Mouse (Mus musculus) kidney, adult 2 months (tissue): ENCODE results near the gene Rom1. TPM values are rescaled to one million over a fixed set of nuclear protein-coding genes. Genes with fewer than 3 reads are reported as not detected.

Experiments
- DNase-seq: peaks from one replicate; pipeline ENCODE4 v3.0.0; 2021
- H3K27ac ChIP-seq: fragments of 200-500 bp; 2 replicates; pipeline ENCODE4 v1.5.1; 2012; ENCODE audit warnings: low read depth, low read length, control low read depth, inconsistent platforms; ENCODE audit not compliant: insufficient read depth
- H3K27me3 ChIP-seq: fragments of 200-500 bp; replicated peaks from 2 replicates; pipeline ENCODE4 v1.6.1; 2012; ENCODE audit warnings: mild to moderate bottlenecking, moderate library complexity, low read length, inconsistent platforms; ENCODE audit not compliant: control insufficient read depth, insufficient read depth
- H3K36me3 ChIP-seq: fragments of 200-500 bp; 2 replicates; pipeline ENCODE4 v1.6.1; 2012; ENCODE audit warnings: mild to moderate bottlenecking, moderate library complexity, low read length, inconsistent platforms; ENCODE audit not compliant: control insufficient read depth, insufficient read depth
- H3K4me1 ChIP-seq: fragments of 200-500 bp; 2 replicates; pipeline ENCODE4 v1.6.1; 2011; ENCODE audit warnings: low read length; ENCODE audit not compliant: control insufficient read depth, insufficient read depth
- H3K4me3 ChIP-seq: fragments of 200-500 bp; 2 replicates; pipeline ENCODE4 v1.5.1; 2011; ENCODE audit warnings: mild to moderate bottlenecking, low read depth, low read length, control low read depth; ENCODE audit not compliant: insufficient read depth
- CTCF ChIP-seq: fragments of 200-500 bp; conservative IDR thresholded peaks from 2 replicates; pipeline ENCODE4 v1.5.1; 2011; ENCODE audit warnings: low read depth, mild to moderate bottlenecking, control low read depth, low read length, moderate library complexity, mixed read lengths; ENCODE audit not compliant: insufficient read depth, insufficient read length
- POLR2A ChIP-seq: fragments of 200-500 bp; IDR thresholded peaks from one replicate; pipeline ENCODE4 v1.6.1; 2011; ENCODE audit warnings: low read depth, low read length, control low read depth
- WGBS: fragments of 180-500 bp; shearing (Covaris S2); methylation state at CpG from one replicate; pipeline ENCODE4 v1.1.7; 2018; 5-methylcytosine and 5-hydroxymethylcytosine counted together
- polyA plus RNA-seq: library from polyadenylated mRNA; depleted of rRNA; stranded (reverse); fragments of >200 nt; gene quantifications from 2 replicates; pipeline ENCODE4 v1.2.3, GENCODE M21; 2012

Gene Rom1
- polyA plus RNA-seq, 1 experiment, result 12.0 TPM

- Histone ChIP-seq H3K4me1 (peaks cover 4% of the 10 kb centered on the region; the same call in 1 of the 2 replicates), H3K27me3 (no peaks in the 10 kb centered on the region), H3K4me3 (peak overlapping the region; percentile 88), H3K27ac (no peak overlapping the region), H3K36me3 (peaks cover 11% of the 10 kb centered on the region)
- WGBS, result 45% methylated on average over 2 of the region's 2 CpGs
- TF ChIP-seq CTCF (no peak), POLR2A (no peak)
- no peak for DNase-seq
Measured at GRCm38 (mm10) chr19:8943047-8943446, 13.9 kb upstream of the Rom1 start.

DNA sequence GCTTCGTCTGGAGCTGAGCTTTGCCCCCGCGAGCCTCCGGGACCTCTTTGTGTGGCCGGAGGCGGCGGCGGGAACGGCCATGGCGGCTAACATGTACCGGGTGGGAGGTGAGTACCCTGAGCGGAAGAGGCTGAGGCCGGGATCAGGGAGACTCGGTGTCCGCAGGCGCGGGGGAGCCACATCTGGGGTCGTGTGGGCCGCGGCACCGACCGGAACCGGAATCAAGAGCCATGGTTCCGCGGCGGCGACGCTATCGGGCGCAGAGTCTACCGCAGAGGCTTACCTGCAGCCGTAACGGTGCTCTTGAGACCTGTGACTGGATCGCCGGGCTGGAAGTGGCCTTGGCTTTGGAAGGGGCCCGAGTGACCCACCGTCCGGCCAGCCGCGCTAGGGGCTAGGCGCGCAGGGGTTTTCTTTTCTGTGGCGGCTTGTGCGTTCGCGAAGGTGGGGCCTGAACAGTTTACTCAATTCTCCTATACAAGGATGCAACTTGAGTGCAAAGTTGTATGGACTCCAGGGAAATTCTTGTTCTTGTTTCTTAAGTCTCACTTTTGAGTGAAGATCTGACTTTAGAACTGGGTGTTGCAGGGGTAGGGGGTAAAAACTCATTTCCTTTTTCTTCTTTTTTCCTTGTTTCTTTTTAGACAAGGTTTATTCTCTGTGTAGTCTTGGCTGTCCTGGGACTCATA, 13.3 kb upstream of the Rom1 start:
- Histone ChIP-seq H3K36me3 (peaks cover 9% of the 10 kb centered on the region), H3K27me3 (no peaks in the 10 kb centered on the region), H3K27ac (peak overlapping the region; percentile 94), H3K4me3 (peak overlapping the region; percentile 88), H3K4me1 (peaks cover 4% of the 10 kb centered on the region; the same call in 1 of the 2 replicates)
- under 1% methylated on average over 45 of the region's 46 CpGs for WGBS
- no peak for TF ChIP-seq POLR2A
- no peak for TF ChIP-seq CTCF
- peak; percentile 66 for DNase-seq

GRCm38 (mm10) chr19:8941515-8942217, 12.5 kb upstream of the Rom1 start, which contains the start of gene Mta2:
Gene Mta2, plus strand, starts transcription at chr19:8941875.
- peaks cover 7% of the 10 kb centered on the region; the same call in 1 of the 2 replicates for H3K4me1 ChIP-seq
- WGBS, result under 1% methylated on average over 64 of the region's 64 CpGs
- H3K27ac ChIP-seq, result peak within 1 kb of the TSS; percentile 94
- peaks cover 7% of the 10 kb centered on the region for H3K36me3 ChIP-seq
- DNase-seq, result peak; percentile 98
- TF ChIP-seq CTCF (no peak), POLR2A (peak; percentile 69)
- peak within 1 kb of the TSS; percentile 88 for H3K4me3 ChIP-seq
- no peaks in the 10 kb centered on the region for H3K27me3 ChIP-seq

GRCm38 (mm10) chr19:8941136-8941514, 12.0 kb upstream of the Rom1 start:
- peaks cover 7% of the 10 kb centered on the region; the same call in 1 of the 2 replicates for H3K4me1 ChIP-seq
- 42% methylated on average over 10 of the region's 10 CpGs for WGBS
- H3K27ac ChIP-seq, result 0 out of 2 replicates have a peak overlapping the region, but pooled peaks have one; percentile 8
- H3K36me3 ChIP-seq, result peaks cover 5% of the 10 kb centered on the region
- DNase-seq, result no peak
- TF ChIP-seq CTCF, result no peak
- TF ChIP-seq POLR2A, result no peak
- H3K4me3 ChIP-seq, result peak overlapping the region; percentile 22; the same call in 1 of the 2 replicates
- no peaks in the 10 kb centered on the region for H3K27me3 ChIP-seq

DNA sequence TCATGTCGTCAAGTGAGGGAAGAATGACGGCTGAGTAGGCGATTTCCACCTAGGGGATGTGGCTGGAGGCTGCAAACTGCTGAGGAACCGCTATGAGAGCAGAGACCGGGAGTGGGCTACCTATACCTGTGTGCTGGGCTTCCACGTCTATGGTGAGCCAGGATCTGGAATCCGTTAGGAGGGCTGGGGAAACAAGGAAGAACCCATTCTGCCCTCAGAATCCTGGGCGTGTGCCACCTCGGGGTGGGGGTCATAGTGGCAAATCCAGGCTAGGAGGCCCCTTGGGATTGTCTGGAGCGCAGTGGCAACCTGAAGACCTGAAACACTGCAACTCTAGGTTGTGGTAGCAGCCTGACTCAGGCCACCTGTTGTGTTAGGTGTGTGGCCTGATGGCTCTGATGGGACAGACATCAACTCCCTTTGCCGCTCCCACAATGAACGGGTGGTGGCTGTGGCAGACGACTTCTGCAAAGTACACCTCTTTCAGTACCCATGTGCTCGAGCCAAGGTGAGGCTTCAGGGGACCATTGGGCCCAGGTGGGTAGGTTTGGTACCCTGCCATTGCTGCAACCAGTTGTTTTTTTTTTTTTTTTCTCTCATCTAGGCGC, 11.5 kb upstream of the Rom1 start:
- H3K4me3 ChIP-seq, result no peak overlapping the region
- no peaks in the 10 kb centered on the region for H3K27me3 ChIP-seq
- peaks cover 2% of the 10 kb centered on the region for H3K36me3 ChIP-seq

GRCm38 (mm10) chr19:8936736-8937135, 7.6 kb upstream of the Rom1 start:
- H3K36me3 ChIP-seq, result peaks cover 2% of the 10 kb centered on the region
- TF ChIP-seq CTCF, result no peak
- TF ChIP-seq POLR2A, result no peak
- no peaks in the 10 kb centered on the region for H3K27me3 ChIP-seq
- no peak for DNase-seq
- 0 out of 2 replicates have a peak, but pooled peaks cover 2% of the 10 kb centered on the region for H3K4me1 ChIP-seq
- 60% methylated on average over 2 of the region's 2 CpGs for WGBS
- H3K4me3 ChIP-seq, result no peak overlapping the region
- H3K27ac ChIP-seq, result no peak overlapping the region

More for the DNA sequence above, 11.5 kb upstream of the Rom1 start:
- 82% methylated on average over 15 of the region's 15 CpGs for WGBS
- DNase-seq, result no peak
- H3K27ac ChIP-seq, result no peak overlapping the region
- no peak for TF ChIP-seq POLR2A
- TF ChIP-seq CTCF, result no peak
- peaks cover 7% of the 10 kb centered on the region; the same call in 1 of the 2 replicates for H3K4me1 ChIP-seq

GRCm38 (mm10) chr19:8930771-8931170, 1.6 kb upstream of the Rom1 start:
- Histone ChIP-seq H3K27ac (no peak overlapping the region), H3K36me3 (no peaks in the 10 kb centered on the region; the same call in none of the 2 replicates), H3K4me3 (no peak overlapping the region), H3K4me1 (no peaks in the 10 kb centered on the region), H3K27me3 (no peaks in the 10 kb centered on the region)
- DNase-seq, result no peak
- TF ChIP-seq CTCF (no peak), POLR2A (no peak)
- 84% methylated on average over 7 of the region's 7 CpGs for WGBS
